Mouse (Mus musculus): ENCODE measurements at regions not wholly inside any gene's neighbourhood (a gene's known extent, or its start where the extent isn't known, plus 50 kb on each side); places are given as distances from the start of the nearest gene placed in this dataset.
A peak's percentile ranks its signal among the peaks of the same experiment; 100 is the strongest.

- WGBS: 15% methylated on average over 17 of the region's 17 CpGs
- Histone ChIP-seq H3K4me2 (replicated peaks; ENCODE audit: low read depth) (peak overlapping the region; percentile 39; the same call in 1 of the 2 replicates), H3K4me3 (ENCODE audit: low read depth, low read length) (no peak overlapping the region), H3K4me1 (replicated peaks; ENCODE audit: control insufficient read depth, insufficient read depth) (no peaks in the 10 kb centered on the region), H3K9ac (ENCODE audit: low read length) (no peak overlapping the region), H3K9me3 (ENCODE audit: control insufficient read depth, low read length) (no peaks in the 10 kb centered on the region), H3K36me3 (ENCODE audit: control insufficient read depth, insufficient read depth, low read length) (no peaks in the 10 kb centered on the region), H3K27me3 (ENCODE audit: control insufficient read depth, insufficient read depth, low read length) (no peaks in the 10 kb centered on the region), H3K27ac (replicated peaks) (no peak overlapping the region)
- ATAC-seq (ENCODE audit: low FRiP score, low TSS enrichment): peak; percentile 71; the same call in 1 of the 2 replicates
- peak; percentile 63 for DNase-seq (ENCODE audit: low spot score)
- TF ChIP-seq EP300 (optimal IDR thresholded peaks at IDR 0.05) (no peak), CTCF (IDR thresholded peaks at IDR 0.05; ENCODE audit: low read depth) (peak; percentile 87)
These were observed 76.0 kb upstream of the Ccn6 start for GRCm38 (mm10) chr10:39239498-39240177.

GRCm38 (mm10) chr10:39238596-39238995, 75.0 kb upstream of the Ccn6 start:
- Histone ChIP-seq H3K4me1 (replicated peaks; ENCODE audit: control insufficient read depth, insufficient read depth) (no peaks in the 10 kb centered on the region), H3K4me3 (ENCODE audit: low read depth, low read length) (no peak overlapping the region), H3K27ac (replicated peaks) (no peak overlapping the region), H3K9ac (ENCODE audit: low read length) (no peak overlapping the region), H3K27me3 (ENCODE audit: control insufficient read depth, insufficient read depth, low read length) (no peaks in the 10 kb centered on the region), H3K36me3 (ENCODE audit: control insufficient read depth, insufficient read depth, low read length) (no peaks in the 10 kb centered on the region), H3K9me3 (ENCODE audit: control insufficient read depth, low read length) (no peaks in the 10 kb centered on the region), H3K4me2 (replicated peaks; ENCODE audit: low read depth) (no peak overlapping the region)
- DNase-seq (ENCODE audit: low spot score): no peak
- 46% methylated on average over 10 of the region's 10 CpGs for WGBS
- no peak for TF ChIP-seq CTCF (IDR thresholded peaks at IDR 0.05; ENCODE audit: low read depth)
- TF ChIP-seq EP300 (optimal IDR thresholded peaks at IDR 0.05): no peak
- ATAC-seq (ENCODE audit: low FRiP score, low TSS enrichment): no peak

- 67% methylated on average over 4 of the region's 4 CpGs for WGBS
- H3K36me3 ChIP-seq (ENCODE audit: control insufficient read depth, insufficient read depth, low read length): no peaks in the 10 kb centered on the region
- no peak overlapping the region for H3K9ac ChIP-seq (ENCODE audit: low read length)
- no peaks in the 10 kb centered on the region for H3K4me1 ChIP-seq (replicated peaks; ENCODE audit: control insufficient read depth, insufficient read depth)
- H3K27ac ChIP-seq (replicated peaks): no peak overlapping the region
- H3K4me3 ChIP-seq (ENCODE audit: low read depth, low read length): no peak overlapping the region
- peak; percentile 45; the same call in 1 of the 2 replicates for ATAC-seq (ENCODE audit: low FRiP score, low TSS enrichment)
- no peaks in the 10 kb centered on the region for H3K9me3 ChIP-seq (ENCODE audit: control insufficient read depth, low read length)
- no peak for DNase-seq (ENCODE audit: low spot score)
- H3K4me2 ChIP-seq (replicated peaks; ENCODE audit: low read depth): no peak overlapping the region
- TF ChIP-seq EP300 (optimal IDR thresholded peaks at IDR 0.05) (no peak), CTCF (IDR thresholded peaks at IDR 0.05; ENCODE audit: low read depth) (no peak)
- no peaks in the 10 kb centered on the region for H3K27me3 ChIP-seq (ENCODE audit: control insufficient read depth, insufficient read depth, low read length)
These were observed 74.0 kb upstream of the Ccn6 start for GRCm38 (mm10) chr10:39237549-39237948.

- ATAC-seq (ENCODE audit: low FRiP score, low TSS enrichment) (no peak), DNase-seq (ENCODE audit: low spot score) (no peak)
- 78% methylated on average over 8 of the region's 8 CpGs for WGBS
- no peaks in the 10 kb centered on the region for H3K9me3 ChIP-seq (ENCODE audit: control insufficient read depth, low read length)
- no peak overlapping the region for H3K27ac ChIP-seq (replicated peaks)
- no peaks in the 10 kb centered on the region for H3K27me3 ChIP-seq (ENCODE audit: control insufficient read depth, insufficient read depth, low read length)
- no peak overlapping the region for H3K4me2 ChIP-seq (replicated peaks; ENCODE audit: low read depth)
- no peaks in the 10 kb centered on the region for H3K4me1 ChIP-seq (replicated peaks; ENCODE audit: control insufficient read depth, insufficient read depth)
- no peak overlapping the region for H3K4me3 ChIP-seq (ENCODE audit: low read depth, low read length)
- no peak overlapping the region for H3K9ac ChIP-seq (ENCODE audit: low read length)
- H3K36me3 ChIP-seq (ENCODE audit: control insufficient read depth, insufficient read depth, low read length): no peaks in the 10 kb centered on the region
- TF ChIP-seq EP300 (optimal IDR thresholded peaks at IDR 0.05) (no peak), CTCF (IDR thresholded peaks at IDR 0.05; ENCODE audit: low read depth) (no peak)
These were observed 70.4 kb upstream of the Ccn6 start for GRCm38 (mm10) chr10:39233926-39234450.

GRCm38 (mm10) chr10:39233191-39233590, 69.6 kb upstream of the Ccn6 start:
- Histone ChIP-seq H3K9me3 (ENCODE audit: control insufficient read depth, low read length) (no peaks in the 10 kb centered on the region), H3K4me3 (ENCODE audit: low read depth, low read length) (no peak overlapping the region), H3K27me3 (ENCODE audit: control insufficient read depth, insufficient read depth, low read length) (no peaks in the 10 kb centered on the region), H3K9ac (ENCODE audit: low read length) (no peak overlapping the region), H3K36me3 (ENCODE audit: control insufficient read depth, insufficient read depth, low read length) (no peaks in the 10 kb centered on the region), H3K4me1 (replicated peaks; ENCODE audit: control insufficient read depth, insufficient read depth) (no peaks in the 10 kb centered on the region), H3K27ac (replicated peaks) (no peak overlapping the region), H3K4me2 (replicated peaks; ENCODE audit: low read depth) (no peak overlapping the region)
- ATAC-seq (ENCODE audit: low FRiP score, low TSS enrichment) (no peak), DNase-seq (ENCODE audit: low spot score) (no peak)
- TF ChIP-seq CTCF (IDR thresholded peaks at IDR 0.05; ENCODE audit: low read depth) (no peak), EP300 (optimal IDR thresholded peaks at IDR 0.05) (no peak)
- WGBS: 90% methylated on average over 7 of the region's 7 CpGs

GRCm38 (mm10) chr10:39230634-39231410, 67.2 kb upstream of the Ccn6 start:
- Histone ChIP-seq H3K4me2 (replicated peaks; ENCODE audit: low read depth) (no peak overlapping the region), H3K27me3 (ENCODE audit: control insufficient read depth, insufficient read depth, low read length) (no peaks in the 10 kb centered on the region), H3K9ac (ENCODE audit: low read length) (no peak overlapping the region), H3K4me3 (ENCODE audit: low read depth, low read length) (no peak overlapping the region), H3K27ac (replicated peaks) (no peak overlapping the region), H3K36me3 (ENCODE audit: control insufficient read depth, insufficient read depth, low read length) (no peaks in the 10 kb centered on the region), H3K9me3 (ENCODE audit: control insufficient read depth, low read length) (no peaks in the 10 kb centered on the region), H3K4me1 (replicated peaks; ENCODE audit: control insufficient read depth, insufficient read depth) (no peaks in the 10 kb centered on the region)
- DNase-seq (ENCODE audit: low spot score): no peak
- ATAC-seq (ENCODE audit: low FRiP score, low TSS enrichment): no peak
- TF ChIP-seq CTCF (IDR thresholded peaks at IDR 0.05; ENCODE audit: low read depth) (no peak), EP300 (optimal IDR thresholded peaks at IDR 0.05) (no peak)
- 70% methylated on average over 14 of the region's 14 CpGs for WGBS
